Mouse (Mus musculus) heart, postnatal 25 days (tissue): ENCODE measurements around the gene Col13a1. TPM values are rescaled to one million over a fixed set of nuclear protein-coding genes. Genes with fewer than 3 reads are reported as not detected.

Experiments used
- DNase-seq: peaks from one replicate; pipeline ENCODE4 v3.0.0; 2022; ENCODE audit warnings: low spot score
- intact Hi-C: fragments of 180-260 bp; cut with DNase I; formaldehyde crosslinking; loops from one replicate; pipeline ENCODE4 v1.15.1; 2025
- total RNA-seq, 2 experiments: library from RNA; stranded (reverse); gene quantifications; 2 replicates each; pipeline ENCODE4 v1.2.3; 2021

The Col13a1 gene
- total RNA-seq: under 1 TPM; 0.78 to 0.86 TPM

DNA sequence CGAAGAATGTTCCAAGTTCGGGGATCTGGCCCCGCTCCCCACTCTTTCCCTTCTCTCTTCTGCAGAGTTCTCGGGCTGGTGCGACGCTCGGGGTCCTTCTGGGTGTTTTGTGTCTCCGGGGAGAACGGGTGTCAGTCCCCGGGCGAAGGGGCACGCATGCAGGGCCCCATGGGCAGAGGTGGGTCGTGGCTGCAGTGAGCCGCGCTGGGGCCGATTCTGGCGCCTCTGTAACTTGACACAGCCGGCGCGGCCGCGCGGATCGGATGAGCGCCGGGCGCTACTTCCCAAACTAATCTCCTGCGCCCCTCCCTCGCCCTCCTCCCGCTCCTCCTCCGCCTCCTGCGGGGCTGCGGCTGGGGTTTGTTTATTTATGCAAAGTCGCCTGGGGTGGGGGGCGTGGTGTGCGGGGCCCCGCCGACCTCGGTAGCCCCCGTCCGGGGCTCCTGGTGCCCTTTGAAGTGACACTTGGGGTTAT lies at the start of gene Col13a1:
TSS of gene Col13a1 (minus strand) at position 243 of the 475 bp plus-strand sequence.
- intact Hi-C loops: loop anchor here (5.0 kb wide), 1 partner anchor 137 kb away; no protein-coding TSS in a partner anchor
- DNase-seq: no peak

DNA sequence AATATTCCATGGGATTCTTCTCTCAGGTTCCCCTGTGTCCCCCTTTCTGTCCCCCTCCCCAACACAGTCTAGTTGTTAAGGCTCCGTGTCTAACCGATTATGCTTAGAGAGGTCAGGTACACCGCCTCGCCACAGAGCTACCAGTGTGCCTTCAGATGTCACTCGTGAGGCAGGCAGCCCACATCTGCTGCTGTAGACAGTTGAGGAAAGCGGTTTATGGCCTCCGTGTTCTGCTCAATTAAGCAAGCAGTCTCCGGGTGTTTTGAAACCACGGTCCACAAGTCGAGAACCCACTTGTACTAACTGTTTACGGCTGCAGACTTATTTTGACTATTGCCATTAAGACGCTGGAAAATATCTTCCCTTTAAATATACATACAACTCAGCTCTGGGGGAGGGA lies 48.8 kb upstream of the Col13a1 start:
- intact Hi-C loops: no loop called here

GRCm38 (mm10) chr10:62023821-62024551 lies 45.1 kb upstream of the Col13a1 start:
- DNase-seq: peak; percentile 23
- intact Hi-C loops: no loop called here

More for the DNA sequence above, 48.8 kb upstream of the Col13a1 start:
- no peak for DNase-seq

GRCm38 (mm10) chr10:62020068-62020620 lies 41.2 kb upstream of the Col13a1 start:
- DNase-seq: no peak
- intact Hi-C loops: no loop called here

DNA sequence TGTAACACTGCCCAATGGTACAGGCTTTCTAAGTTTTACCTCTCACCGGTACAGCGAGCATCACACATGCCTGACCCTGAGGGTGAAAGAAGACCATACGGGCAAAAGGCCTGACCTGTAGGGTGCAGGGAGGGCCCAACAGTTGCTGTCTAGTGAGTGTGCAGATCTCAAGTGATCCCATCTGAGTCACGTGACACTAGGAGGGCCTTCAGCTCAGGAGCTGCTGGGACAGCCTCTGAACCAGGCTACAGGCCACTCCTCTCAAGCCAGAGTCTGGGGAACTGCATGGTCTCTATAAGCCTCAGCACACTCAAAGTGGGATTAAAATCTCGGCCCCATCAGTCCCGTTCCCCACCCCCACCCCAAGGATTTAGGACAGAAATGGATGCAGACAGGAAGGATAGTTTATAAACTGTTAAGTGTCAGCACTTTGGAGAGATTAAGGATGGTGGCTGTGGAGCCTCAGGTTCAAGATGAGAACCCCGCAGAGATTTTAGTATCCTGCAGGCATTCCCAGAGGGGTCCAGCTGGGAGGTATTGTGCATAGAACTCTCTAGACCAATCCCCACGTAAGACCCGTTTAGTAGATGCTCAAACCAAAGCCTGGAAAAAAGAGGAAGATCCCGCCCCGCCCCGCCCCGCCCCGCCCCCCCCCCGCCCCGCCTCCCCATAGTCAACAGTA lies 40.6 kb upstream of the Col13a1 start:
- no peak for DNase-seq
- intact Hi-C loops: no loop called here

DNA sequence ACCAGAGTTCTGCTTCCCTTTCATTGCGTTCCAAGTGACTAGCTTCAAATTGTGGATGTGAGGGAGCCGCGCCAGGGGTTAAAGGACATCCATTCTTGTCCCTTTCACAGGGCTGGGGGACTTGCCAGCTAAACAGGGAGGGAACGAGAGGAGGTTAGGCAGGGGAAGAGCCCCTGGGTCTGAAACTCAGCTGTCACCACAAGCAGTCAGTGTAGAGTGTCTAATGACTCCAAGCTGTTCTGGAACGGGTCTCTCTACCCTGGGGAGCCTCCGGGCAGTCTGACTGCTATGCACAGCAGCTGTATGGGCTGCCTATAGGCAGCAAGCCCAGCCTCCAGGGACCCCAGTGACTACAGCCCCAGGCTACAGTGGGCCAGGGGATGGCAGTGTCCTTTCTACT lies 38.0 kb upstream of the Col13a1 start:
- intact Hi-C loops: no loop called here
- no peak for DNase-seq

DNA sequence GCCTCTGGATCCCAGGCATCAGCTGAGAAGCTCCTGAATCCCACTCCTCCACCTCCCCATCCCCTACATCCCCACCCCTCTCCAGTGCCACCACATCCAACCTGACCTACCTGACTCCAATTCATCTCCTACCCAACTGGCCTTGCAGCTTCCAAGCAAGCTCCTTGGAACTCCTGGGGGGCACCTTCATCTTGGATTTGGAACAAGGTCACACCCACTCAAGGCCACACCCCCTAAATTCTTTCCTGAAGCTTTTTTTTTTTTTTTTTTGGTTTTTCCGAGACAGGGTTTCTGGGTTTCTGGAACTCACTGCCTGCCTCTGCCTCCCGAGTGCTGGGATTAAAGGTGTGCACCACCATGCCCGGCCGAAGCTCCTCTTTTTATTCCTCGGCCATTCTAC lies 34.3 kb upstream of the Col13a1 start:
- intact Hi-C loops: no loop called here
- DNase-seq: no peak

DNA sequence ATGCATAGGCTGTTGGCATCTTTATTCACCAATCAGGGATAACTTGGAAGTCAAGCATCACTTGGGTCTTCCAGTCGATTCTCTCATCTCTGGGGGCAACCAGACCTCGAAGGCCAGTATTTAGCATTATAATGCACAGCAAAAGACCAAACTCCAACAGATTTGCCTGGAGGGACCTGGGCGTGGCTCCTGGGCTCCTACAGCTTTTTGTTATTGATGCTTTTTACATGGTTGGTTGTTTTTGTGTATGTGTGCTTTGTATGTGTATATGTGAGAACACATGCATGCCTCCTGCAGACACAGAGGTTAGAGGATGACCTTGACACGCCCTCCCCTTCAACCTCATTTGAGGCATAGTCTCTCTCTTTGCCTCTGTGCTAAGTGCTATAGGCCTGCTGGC lies 33.5 kb upstream of the Col13a1 start:
- no peak for DNase-seq
- intact Hi-C loops: no loop called here

- no peak for DNase-seq
- intact Hi-C loops: no loop called here
Observed at GRCm38 (mm10) chr10:62009981-62010500, 31.1 kb upstream of the Col13a1 start.

GRCm38 (mm10) chr10:62007958-62008357 lies 29.1 kb upstream of the Col13a1 start:
- no peak for DNase-seq
- intact Hi-C loops: no loop called here

DNA sequence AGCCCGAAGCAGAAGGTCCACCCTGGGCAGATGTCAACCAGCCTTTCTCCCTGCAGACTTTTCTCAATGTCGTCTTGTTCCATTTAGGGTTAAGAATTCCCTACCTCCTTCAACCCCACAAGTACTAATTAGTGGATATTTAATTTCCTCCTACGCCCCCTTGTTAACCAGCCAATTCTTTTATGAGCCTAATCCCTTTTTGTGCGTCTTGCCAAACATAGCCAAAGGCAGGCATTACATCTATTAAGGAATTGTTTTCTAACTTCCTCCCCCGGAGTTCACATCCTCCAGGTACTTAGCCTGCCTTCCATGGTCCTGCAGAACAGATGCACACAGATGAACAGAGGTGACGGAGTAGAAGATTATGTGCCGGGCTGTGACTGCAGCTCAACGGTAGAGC lies 27.5 kb upstream of the Col13a1 start:
- no peak for DNase-seq
- intact Hi-C loops: no loop called here

DNA sequence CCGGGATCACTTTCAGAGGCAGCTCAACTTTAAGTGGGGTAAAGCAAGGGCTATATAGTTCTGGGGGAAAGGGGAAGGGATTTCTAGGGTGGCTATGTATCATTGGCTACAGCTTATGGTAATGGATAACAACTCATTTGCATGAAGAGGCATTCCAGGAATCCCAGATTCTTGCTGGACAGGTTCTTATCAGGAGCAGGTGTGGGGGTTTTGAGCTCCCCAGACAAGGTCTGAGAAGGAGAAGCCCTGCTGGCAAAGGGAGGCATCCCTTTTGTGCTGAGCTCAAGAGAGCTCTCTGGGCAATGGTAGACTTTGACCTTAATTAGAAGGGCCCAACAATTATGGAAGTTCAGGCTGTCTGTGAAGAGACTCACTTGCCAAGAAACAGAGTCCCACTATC lies 21.3 kb upstream of the Col13a1 start:
- DNase-seq: no peak
- intact Hi-C loops: no loop called here

- intact Hi-C loops: no loop called here
- no peak for DNase-seq
Observed at GRCm38 (mm10) chr10:61999766-62000165, 20.9 kb upstream of the Col13a1 start.

- intact Hi-C loops: no loop called here
Observed at GRCm38 (mm10) chr10:61991481-61992424, 12.8 kb upstream of the Col13a1 start.

DNA sequence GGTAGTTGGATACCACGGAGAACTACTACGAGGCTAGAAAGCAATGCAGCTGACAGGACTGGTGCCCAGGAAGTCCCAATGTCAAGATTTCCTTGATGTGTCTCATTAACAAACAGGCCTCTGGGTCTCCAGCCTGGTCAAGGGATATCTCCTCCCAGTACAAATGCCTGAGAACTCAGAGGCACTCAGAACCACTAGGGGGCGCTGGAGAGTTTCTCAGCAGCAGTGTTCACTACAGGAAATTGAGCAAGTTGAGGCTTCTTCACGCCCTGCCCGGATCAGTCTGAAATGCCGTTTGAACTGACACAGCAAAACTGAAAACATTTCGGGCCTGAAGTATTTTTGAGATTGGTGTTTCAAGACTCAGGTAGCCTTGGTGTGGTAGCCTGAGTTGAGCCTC lies 1.5 kb upstream of the Col13a1 start:
- intact Hi-C loops: loop anchor here (1.0 to 5.0 kb wide), 3 partner anchors 102 to 202 kb away; no protein-coding TSS in a partner anchor
- peak; percentile 58 for DNase-seq

More at GRCm38 (mm10) chr10:61991481-61992424, 12.8 kb upstream of the Col13a1 start:
- DNase-seq: no peak

GRCm38 (mm10) chr10:61978112-61978865 lies 619 bp downstream of the Col13a1 start:
- DNase-seq: no peak
- intact Hi-C loops: loop anchor here (5.0 kb wide), 1 partner anchor 136 kb away; no protein-coding TSS in a partner anchor

DNA sequence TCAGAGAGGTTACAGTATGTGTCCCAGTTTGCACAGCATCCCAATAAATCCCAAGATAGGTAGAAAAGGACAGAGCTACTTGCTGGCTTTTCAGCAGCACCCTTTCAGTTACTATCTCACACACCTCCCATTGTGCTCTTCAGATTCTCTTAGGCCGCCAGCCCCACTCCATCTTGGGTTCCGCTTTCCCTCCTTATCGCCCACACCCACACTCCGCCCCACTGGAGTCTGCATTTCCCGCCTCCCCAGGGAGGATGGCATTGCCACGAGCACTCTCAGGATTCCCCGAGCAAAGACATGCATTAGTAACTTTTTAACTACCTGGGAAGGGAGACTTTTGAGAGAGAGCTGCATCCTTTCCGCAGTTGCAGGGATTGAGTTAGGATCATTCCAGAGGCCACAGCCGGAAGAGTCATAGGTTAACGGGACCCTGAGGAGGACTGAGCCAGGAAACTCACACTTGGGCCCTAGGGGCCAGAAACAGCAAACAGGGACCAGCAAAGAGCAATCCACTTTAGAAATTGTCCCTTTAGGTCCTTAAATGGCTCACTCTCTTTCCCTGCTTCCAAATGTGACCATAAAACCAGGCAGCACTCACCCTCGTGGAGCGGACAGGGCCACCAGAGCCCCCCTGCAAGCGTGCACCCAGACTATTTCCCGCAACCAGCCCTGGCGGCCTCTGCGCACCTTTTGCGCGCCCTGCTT lies 1.4 kb downstream of the Col13a1 start:
- intact Hi-C loops: loop anchor here (5.0 kb wide), 1 partner anchor 135 kb away; no protein-coding TSS in a partner anchor
- no peak for DNase-seq

DNA sequence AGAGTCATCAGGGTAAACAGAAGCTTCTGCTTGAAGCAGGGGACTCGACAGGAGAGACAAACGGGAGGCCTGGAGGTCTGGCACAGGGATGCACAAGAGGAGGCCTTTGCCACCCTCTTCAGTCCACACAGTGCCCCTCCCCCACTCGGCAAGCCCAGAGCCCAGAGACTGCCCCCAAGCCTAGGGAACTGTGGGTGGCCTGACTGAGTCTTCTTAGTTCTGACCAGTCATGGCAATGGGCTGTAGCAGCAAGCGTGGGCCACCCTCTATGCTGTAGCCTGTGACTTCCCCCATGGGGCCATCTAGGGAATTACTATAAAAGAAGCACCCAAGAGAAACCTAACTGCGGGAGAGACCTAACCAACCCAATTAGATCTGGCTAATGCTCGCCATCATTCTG lies 1.9 kb downstream of the Col13a1 start:
- intact Hi-C loops: loop anchor here (5.0 kb wide), 1 partner anchor 135 kb away; no protein-coding TSS in a partner anchor
- no peak for DNase-seq
